Mouse (Mus musculus): ENCODE data around the gene Slc22a13. TPM values are rescaled to one million over a fixed set of nuclear protein-coding genes. Genes with fewer than 3 reads are reported as not detected.

The Slc22a13 gene
- polyA plus RNA-seq, 1 experiment from 2014 or later, result not detected

DNA sequence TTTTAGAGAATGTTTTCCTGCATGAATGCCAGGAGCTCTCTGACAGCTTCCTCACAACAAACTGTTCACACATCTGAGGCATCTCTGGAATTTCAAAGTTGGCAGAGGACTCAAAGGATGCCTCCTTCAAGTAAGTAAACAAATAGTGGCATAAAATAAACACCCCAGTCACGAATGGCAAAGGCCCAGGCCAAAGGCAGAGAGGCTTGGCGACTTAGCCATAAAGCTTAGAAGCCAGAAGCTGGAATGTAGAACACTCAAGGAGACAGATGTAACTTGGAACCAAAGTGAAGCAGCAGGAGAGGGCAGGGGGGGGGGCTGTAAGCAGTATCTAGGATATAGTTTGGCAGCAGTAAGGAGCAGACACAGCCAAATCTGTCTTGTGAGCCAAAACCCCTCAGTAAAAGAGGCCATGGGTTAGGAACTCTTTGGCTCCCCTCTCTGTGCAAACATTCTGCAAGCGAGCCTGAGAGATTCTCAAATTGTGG is 27.6 kb downstream of the Slc22a13 start:
- ATAC-seq (ENCODE audit: insufficient number of reproducible peaks, insufficient read depth, low FRiP score, low read depth), result no peak
- Histone ChIP-seq H3K9me3 (ENCODE audit: control insufficient read depth, low read depth, low read length) (no peaks in the 10 kb centered on the region), H3K4me1 (ENCODE audit: control insufficient read depth, insufficient read depth, low read length) (no peaks in the 10 kb centered on the region), H3K27me3 (ENCODE audit: control insufficient read depth, insufficient read depth, low read length) (no peaks in the 10 kb centered on the region), H3K4me3 (ENCODE audit: low read depth, low read length) (no peak overlapping the region), H3K36me3 (ENCODE audit: control insufficient read depth, insufficient read depth, low read length) (no peaks in the 10 kb centered on the region), H3K9ac (replicated peaks; ENCODE audit: low read depth, low read length) (no peak overlapping the region), H3K27ac (ENCODE audit: low read length) (no peak overlapping the region), H3K4me2 (replicated peaks; ENCODE audit: low read depth, low read length) (no peak overlapping the region)
- 13% methylated on average over 3 of the region's 3 CpGs for WGBS

DNA sequence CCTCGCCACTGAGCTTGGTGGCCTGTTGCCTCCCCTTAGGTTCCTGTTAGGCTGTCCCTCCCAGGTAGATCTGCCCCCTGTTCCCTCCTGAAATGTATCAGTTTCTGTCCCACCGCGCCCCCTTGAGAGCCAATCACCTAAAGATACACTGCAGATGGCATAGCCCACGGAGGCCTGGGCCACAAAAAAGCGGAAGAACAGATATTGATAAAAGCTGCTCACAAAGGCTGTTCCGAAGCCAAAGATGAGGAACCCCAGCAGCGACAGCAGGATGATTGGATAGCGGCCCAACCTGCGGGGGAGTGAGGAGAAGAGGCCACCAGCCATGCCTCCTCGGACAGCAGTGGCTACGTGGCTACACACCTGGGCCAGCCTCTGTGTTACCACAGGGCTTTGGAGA is 29.6 kb downstream of the Slc22a13 start:
- H3K9ac ChIP-seq (replicated peaks; ENCODE audit: low read depth, low read length), result no peak overlapping the region
- WGBS, result 85% methylated on average over 11 of the region's 11 CpGs
- H3K27me3 ChIP-seq (ENCODE audit: control insufficient read depth, insufficient read depth, low read length), result no peaks in the 10 kb centered on the region
- no peaks in the 10 kb centered on the region for H3K36me3 ChIP-seq (ENCODE audit: control insufficient read depth, insufficient read depth, low read length)
- no peak overlapping the region for H3K4me3 ChIP-seq (ENCODE audit: low read depth, low read length)
- ATAC-seq (ENCODE audit: insufficient number of reproducible peaks, insufficient read depth, low FRiP score, low read depth), result no peak
- H3K9me3 ChIP-seq (ENCODE audit: control insufficient read depth, low read depth, low read length), result no peaks in the 10 kb centered on the region
- no peak overlapping the region for H3K4me2 ChIP-seq (replicated peaks; ENCODE audit: low read depth, low read length)
- H3K27ac ChIP-seq (ENCODE audit: low read length), result no peak overlapping the region
- H3K4me1 ChIP-seq (ENCODE audit: control insufficient read depth, insufficient read depth, low read length), result no peaks in the 10 kb centered on the region

DNA sequence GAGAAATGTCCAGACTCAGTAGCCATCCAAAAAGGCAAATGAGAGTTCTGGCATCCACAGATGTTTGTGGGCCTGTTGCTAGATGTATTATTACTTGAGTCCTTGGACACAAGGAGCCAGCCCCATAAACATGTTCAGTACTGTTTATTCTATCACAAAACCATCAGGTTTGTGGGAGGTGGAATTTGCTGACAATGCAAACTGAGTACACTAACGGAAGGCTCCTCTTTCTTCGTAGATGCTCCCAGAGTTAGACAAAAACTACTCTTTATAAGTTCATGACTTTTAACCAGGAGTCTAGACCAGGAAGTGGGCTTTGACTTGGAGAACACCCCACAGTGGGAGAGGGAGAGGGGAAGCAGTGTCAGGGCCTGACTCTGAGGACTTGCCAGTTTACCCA is 41.3 kb downstream of the Slc22a13 start:
- Histone ChIP-seq H3K4me2 (replicated peaks; ENCODE audit: low read depth, low read length) (no peak overlapping the region), H3K4me3 (ENCODE audit: low read depth, low read length) (no peak overlapping the region), H3K27me3 (ENCODE audit: control insufficient read depth, insufficient read depth, low read length) (no peaks in the 10 kb centered on the region), H3K9me3 (ENCODE audit: control insufficient read depth, low read depth, low read length) (no peaks in the 10 kb centered on the region), H3K36me3 (ENCODE audit: control insufficient read depth, insufficient read depth, low read length) (no peaks in the 10 kb centered on the region), H3K9ac (replicated peaks; ENCODE audit: low read depth, low read length) (no peak overlapping the region), H3K27ac (ENCODE audit: low read length) (no peak overlapping the region), H3K4me1 (ENCODE audit: control insufficient read depth, insufficient read depth, low read length) (no peaks in the 10 kb centered on the region)
- ATAC-seq (ENCODE audit: insufficient number of reproducible peaks, insufficient read depth, low FRiP score, low read depth), result no peak
- 85% methylated on average over 2 of the region's 2 CpGs for WGBS

DNA sequence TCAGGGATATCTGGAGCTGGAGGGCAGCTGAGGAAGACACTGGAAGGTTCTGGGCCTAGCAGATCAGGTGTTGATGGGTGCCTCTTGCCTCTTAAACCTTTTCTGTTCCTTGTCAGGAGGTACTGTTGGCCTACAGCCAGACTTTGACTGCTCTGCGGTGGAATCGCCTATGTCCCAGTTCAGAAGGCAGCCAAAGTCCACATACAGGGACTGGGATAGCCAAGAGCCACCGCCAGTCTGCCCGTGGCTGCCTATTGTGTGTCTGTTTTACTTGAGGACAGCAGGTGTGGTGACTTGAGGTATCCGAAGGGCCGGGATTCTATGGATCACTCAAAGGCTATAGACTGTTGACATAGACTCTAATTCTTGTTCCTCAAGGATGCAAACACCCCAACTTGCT is 43.4 kb downstream of the Slc22a13 start:
- H3K4me1 ChIP-seq (ENCODE audit: control insufficient read depth, insufficient read depth, low read length), result no peaks in the 10 kb centered on the region
- no peak overlapping the region for H3K9ac ChIP-seq (replicated peaks; ENCODE audit: low read depth, low read length)
- H3K27me3 ChIP-seq (ENCODE audit: control insufficient read depth, insufficient read depth, low read length), result no peaks in the 10 kb centered on the region
- H3K27ac ChIP-seq (ENCODE audit: low read length), result no peak overlapping the region
- no peak for ATAC-seq (ENCODE audit: insufficient number of reproducible peaks, insufficient read depth, low FRiP score, low read depth)
- H3K4me2 ChIP-seq (replicated peaks; ENCODE audit: low read depth, low read length), result no peak overlapping the region
- 92% methylated on average over 6 of the region's 6 CpGs for WGBS
- H3K36me3 ChIP-seq (ENCODE audit: control insufficient read depth, insufficient read depth, low read length), result no peaks in the 10 kb centered on the region
- no peaks in the 10 kb centered on the region for H3K9me3 ChIP-seq (ENCODE audit: control insufficient read depth, low read depth, low read length)
- no peak overlapping the region for H3K4me3 ChIP-seq (ENCODE audit: low read depth, low read length)

DNA sequence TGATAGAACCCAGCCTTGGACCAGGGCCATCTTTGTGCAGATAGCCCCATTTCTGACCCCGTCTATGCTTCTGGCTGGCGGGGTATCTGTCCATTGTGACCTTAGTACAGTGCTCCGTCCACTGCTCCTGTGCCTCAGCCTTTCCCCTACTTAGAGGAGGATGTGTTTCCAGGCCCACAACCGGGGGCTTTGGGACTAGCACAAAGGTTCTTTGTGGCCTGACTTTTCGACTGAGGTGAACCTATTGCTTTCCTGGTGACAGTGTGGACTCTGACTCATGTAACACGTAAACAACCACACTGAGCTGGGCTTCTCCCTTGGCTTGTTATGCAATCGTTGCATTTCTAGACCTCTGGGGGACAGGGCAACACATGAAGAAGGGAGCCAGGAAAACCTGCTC is 44.2 kb downstream of the Slc22a13 start:
- H3K9me3 ChIP-seq (ENCODE audit: control insufficient read depth, low read depth, low read length), result no peaks in the 10 kb centered on the region
- H3K9ac ChIP-seq (replicated peaks; ENCODE audit: low read depth, low read length), result no peak overlapping the region
- WGBS, result 85% methylated on average over 7 of the region's 7 CpGs
- no peaks in the 10 kb centered on the region for H3K27me3 ChIP-seq (ENCODE audit: control insufficient read depth, insufficient read depth, low read length)
- no peak for ATAC-seq (ENCODE audit: insufficient number of reproducible peaks, insufficient read depth, low FRiP score, low read depth)
- no peak overlapping the region for H3K4me3 ChIP-seq (ENCODE audit: low read depth, low read length)
- H3K27ac ChIP-seq (ENCODE audit: low read length), result no peak overlapping the region
- H3K4me2 ChIP-seq (replicated peaks; ENCODE audit: low read depth, low read length), result no peak overlapping the region
- no peaks in the 10 kb centered on the region for H3K4me1 ChIP-seq (ENCODE audit: control insufficient read depth, insufficient read depth, low read length)
- H3K36me3 ChIP-seq (ENCODE audit: control insufficient read depth, insufficient read depth, low read length), result no peaks in the 10 kb centered on the region

DNA sequence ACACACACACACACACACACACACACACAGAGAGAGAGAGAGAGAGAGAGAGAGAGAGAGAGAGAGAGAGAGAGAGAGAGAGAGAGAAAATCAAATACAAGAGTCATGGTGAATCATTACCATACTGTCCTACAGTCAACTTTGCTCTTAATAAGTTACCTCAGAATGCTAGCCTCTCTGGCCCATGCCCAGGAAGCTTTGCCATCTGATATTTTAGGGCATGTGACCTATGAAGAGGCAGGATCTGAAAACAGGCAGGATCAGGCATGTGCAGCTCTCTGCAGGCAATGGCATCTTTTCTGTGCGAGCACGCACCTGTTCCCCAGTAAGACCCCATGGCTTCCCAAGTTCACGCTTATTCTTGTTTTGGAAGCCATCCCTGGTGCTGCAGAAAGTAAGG is 48.2 kb downstream of the Slc22a13 start:
- no peak overlapping the region for H3K4me3 ChIP-seq (ENCODE audit: low read depth, low read length)
- no peaks in the 10 kb centered on the region for H3K36me3 ChIP-seq (ENCODE audit: control insufficient read depth, insufficient read depth, low read length)
- no peaks in the 10 kb centered on the region for H3K4me1 ChIP-seq (ENCODE audit: control insufficient read depth, insufficient read depth, low read length)
- no peak overlapping the region for H3K4me2 ChIP-seq (replicated peaks; ENCODE audit: low read depth, low read length)
- no peak for ATAC-seq (ENCODE audit: insufficient number of reproducible peaks, insufficient read depth, low FRiP score, low read depth)
- no peak overlapping the region for H3K9ac ChIP-seq (replicated peaks; ENCODE audit: low read depth, low read length)
- no peaks in the 10 kb centered on the region for H3K27me3 ChIP-seq (ENCODE audit: control insufficient read depth, insufficient read depth, low read length)
- H3K9me3 ChIP-seq (ENCODE audit: control insufficient read depth, low read depth, low read length), result no peaks in the 10 kb centered on the region
- H3K27ac ChIP-seq (ENCODE audit: low read length), result no peak overlapping the region
- WGBS, result 85% methylated on average over 3 of the region's 3 CpGs

DNA sequence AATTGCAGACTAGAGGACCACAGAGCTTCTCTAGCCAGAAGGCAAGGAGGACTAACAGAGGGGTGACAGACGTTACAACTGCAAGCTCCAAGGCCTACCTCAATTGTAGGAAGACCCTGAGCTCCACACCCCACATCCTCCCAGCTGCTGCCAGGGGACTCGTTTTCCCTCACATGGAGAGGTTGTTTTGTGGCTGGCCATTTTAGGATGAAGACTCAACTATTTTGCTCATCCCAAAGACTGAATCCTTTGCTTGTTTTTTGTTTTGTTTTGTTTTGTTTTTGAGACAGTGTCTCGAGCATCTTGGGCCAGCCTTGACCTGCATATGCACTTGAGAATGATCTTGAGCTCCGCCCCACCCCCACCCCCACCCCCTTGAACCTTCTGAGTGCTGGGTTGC is 50.0 kb downstream of the Slc22a13 start, which contains the start of gene Gm47289:
TSS of gene Gm47289 (plus strand) at position 301 of the 400 bp plus-strand sequence.
- Histone ChIP-seq H3K4me1 (ENCODE audit: control insufficient read depth, insufficient read depth, low read length) (no peaks in the 10 kb centered on the region), H3K9me3 (ENCODE audit: control insufficient read depth, low read depth, low read length) (no peaks in the 10 kb centered on the region), H3K27me3 (ENCODE audit: control insufficient read depth, insufficient read depth, low read length) (no peaks in the 10 kb centered on the region), H3K27ac (ENCODE audit: low read length) (no peak within 1 kb of the TSS), H3K36me3 (ENCODE audit: control insufficient read depth, insufficient read depth, low read length) (no peaks in the 10 kb centered on the region), H3K4me2 (replicated peaks; ENCODE audit: low read depth, low read length) (no peak within 1 kb of the TSS), H3K4me3 (ENCODE audit: low read depth, low read length) (no peak within 1 kb of the TSS), H3K9ac (replicated peaks; ENCODE audit: low read depth, low read length) (no peak within 1 kb of the TSS)
- 46% methylated on average over 4 of the region's 4 CpGs for WGBS
- ATAC-seq (ENCODE audit: insufficient number of reproducible peaks, insufficient read depth, low FRiP score, low read depth), result no peak

DNA sequence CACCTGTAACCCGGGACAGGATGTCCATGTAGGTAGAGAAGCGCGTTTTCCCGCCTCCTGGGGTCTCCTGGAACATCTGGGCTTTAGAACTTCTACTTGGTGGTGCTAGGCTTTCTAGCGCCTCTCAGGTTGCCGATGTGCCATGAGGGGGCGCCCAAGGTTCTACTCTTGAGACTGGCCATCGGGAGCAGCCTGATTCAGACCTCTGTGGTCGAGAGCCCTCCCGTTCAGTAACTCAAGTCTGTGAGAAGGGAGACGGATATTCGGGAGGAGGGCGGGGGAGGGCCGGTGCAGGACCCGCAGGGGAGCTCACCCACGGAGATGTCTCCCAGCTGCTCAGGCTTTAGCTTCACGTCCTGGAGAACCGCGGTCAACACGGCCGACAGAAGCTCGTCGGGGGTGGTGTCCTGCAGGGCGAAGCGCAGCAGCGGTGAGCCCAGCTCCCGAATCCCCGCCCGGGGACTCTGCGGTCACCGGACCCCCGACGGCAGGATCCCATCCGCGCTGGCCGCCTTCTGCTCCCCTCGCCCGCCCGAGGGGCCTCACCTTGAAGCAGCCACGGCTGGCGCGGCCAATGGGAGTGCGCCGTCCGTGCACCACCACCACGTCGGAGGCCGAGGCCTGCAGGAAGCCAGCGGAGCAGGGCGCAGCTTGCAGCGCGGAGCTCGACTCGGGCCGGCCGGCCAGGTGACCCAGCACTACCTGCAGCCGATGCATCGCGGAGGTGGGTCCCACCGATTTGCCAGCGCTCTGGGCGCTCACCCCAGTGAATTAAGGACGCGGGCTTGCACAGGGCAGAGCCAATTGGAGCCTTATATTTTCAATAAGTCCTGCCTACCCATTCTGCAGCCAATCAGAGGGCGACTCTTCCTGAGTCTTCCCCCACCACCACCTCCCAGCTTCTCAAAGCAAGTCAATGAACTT is 52.4 kb downstream of the Slc22a13 start, which contains the start of gene Acaa1b:
TSS of gene Acaa1b (minus strand) at position 816 of the 924 bp plus-strand sequence.
- Histone ChIP-seq H3K36me3 (ENCODE audit: control insufficient read depth, insufficient read depth, low read length) (no peaks in the 10 kb centered on the region), H3K9me3 (ENCODE audit: control insufficient read depth, low read depth, low read length) (no peaks in the 10 kb centered on the region), H3K27me3 (ENCODE audit: control insufficient read depth, insufficient read depth, low read length) (no peaks in the 10 kb centered on the region), H3K9ac (replicated peaks; ENCODE audit: low read depth, low read length) (no peak within 1 kb of the TSS), H3K4me3 (ENCODE audit: low read depth, low read length) (peak within 1 kb of the TSS; percentile 40), H3K4me1 (ENCODE audit: control insufficient read depth, insufficient read depth, low read length) (no peaks in the 10 kb centered on the region), H3K4me2 (replicated peaks; ENCODE audit: low read depth, low read length) (peak within 1 kb of the TSS; percentile 51), H3K27ac (ENCODE audit: low read length) (no peak within 1 kb of the TSS)
- under 1% methylated on average over 65 of the region's 65 CpGs for WGBS
- peak; percentile 83 for ATAC-seq (ENCODE audit: insufficient number of reproducible peaks, insufficient read depth, low FRiP score, low read depth)
